In the genomic region with DNA sequence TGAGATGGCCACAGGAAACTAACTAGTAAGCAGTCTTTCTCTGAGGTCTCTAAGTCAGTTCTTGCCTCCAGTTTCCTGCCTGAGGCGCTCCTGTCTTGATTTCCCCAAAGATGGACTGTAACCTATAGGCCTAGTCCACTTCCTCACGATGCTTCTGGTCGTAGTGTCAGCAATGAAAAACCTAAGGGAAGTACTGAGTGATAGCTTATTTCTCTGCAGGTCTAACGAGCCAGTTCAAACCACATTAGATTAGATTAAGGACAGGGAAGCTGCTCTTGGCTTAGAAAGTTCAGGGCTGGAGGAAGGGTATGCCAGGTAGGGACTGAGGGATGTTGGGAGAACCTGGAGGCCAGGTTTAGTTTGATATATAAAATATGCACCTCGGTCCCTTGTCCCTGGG, we compare ENCODE assay signal across 16 mouse cellular contexts.
"Had no signal": no experiment of that assay in that cellular context is flagged by ENCODE, and none has a peak within 500 bp of the region (broad histone marks: within the 10 kb centered on the region; RNA-seq: fewer than 3 reads in every experiment).

No protein-coding gene starts in this region.

- H3K27me3 ChIP-seq: neural tube, embryonic 13.5 days; neural tube, embryonic 15.5 days; stomach, embryonic 15.5 days had no signal

- H3K9me3 ChIP-seq: neural tube, embryonic 13.5 days; neural tube, embryonic 15.5 days; stomach, embryonic 15.5 days had no signal

- H3K27ac ChIP-seq: neural tube, embryonic 13.5 days; neural tube, embryonic 15.5 days; stomach, embryonic 15.5 days; stomach, postnatal 0 days had no signal

- H3K4me1 ChIP-seq: neural tube, embryonic 15.5 days; stomach, embryonic 15.5 days had no signal

- H3K4me3 ChIP-seq: neural tube, embryonic 13.5 days; neural tube, embryonic 15.5 days; stomach, embryonic 15.5 days had no signal

- DNase-seq: retina, postnatal 1 day; right cerebral cortex, adult 18-20 months; right cerebral cortex, postnatal 14 days; right cerebral cortex, postnatal 25 days; right cerebral cortex, postnatal 4 days; spleen, adult 18-20 months; thymus, adult 18-20 months; thymus, adult 2 months; thymus, postnatal 14 days; thymus, postnatal 25 days; thymus, postnatal 36 days; thymus, postnatal 4 days had no signal

- H3K9ac ChIP-seq: neural tube, embryonic 13.5 days; neural tube, embryonic 15.5 days; stomach, embryonic 15.5 days had no signal

- H3K4me2 ChIP-seq: neural tube, embryonic 13.5 days; neural tube, embryonic 15.5 days; stomach, embryonic 15.5 days had no signal
